Mouse (Mus musculus) cortical plate, adult 2 months (tissue): Measurements from ENCODE around the gene Pnpla6.

Experiments
- CTCF ChIP-seq: fragments of 200-500 bp; IDR thresholded peaks from 2 replicates; pipeline ENCODE4 v1.5.1; 2011; ENCODE audit warnings: mild to moderate bottlenecking, control low read depth, low read length; ENCODE audit not compliant: insufficient read depth; ENCODE audit errors: extremely low read depth
- POLR2A ChIP-seq: fragments of 200-500 bp; IDR thresholded peaks from 2 replicates; pipeline ENCODE4 v1.6.1; 2011; ENCODE audit warnings: mild to moderate bottlenecking, low read length, control low read depth; ENCODE audit not compliant: insufficient read depth; ENCODE audit errors: extremely low read depth

DNA sequence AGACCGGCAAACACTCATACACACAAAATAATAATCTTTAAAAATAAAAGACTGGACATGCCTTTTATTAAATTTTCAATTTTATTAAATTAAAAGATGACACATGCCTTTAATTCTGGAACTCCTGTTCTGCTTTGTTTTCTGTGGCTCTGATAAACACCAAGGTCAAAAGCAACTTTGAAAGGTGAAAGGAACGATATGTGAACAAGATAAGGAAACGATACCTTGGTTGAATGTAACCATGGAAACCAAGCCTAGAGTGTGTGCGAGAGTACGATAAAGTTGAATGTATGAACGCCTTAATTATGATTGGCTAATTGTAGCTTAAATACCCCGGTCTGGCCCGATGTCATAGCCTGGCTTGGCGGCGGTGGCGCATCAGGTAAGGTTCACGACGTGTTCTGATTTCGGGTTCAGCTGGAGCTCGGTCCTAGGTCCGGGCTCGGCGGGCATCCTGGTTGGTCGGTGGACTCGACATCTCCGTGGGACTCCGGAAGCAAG, 32.9 kb upstream of the Pnpla6 start:
- no peak for TF ChIP-seq CTCF
- TF ChIP-seq POLR2A: no peak
